Mouse (Mus musculus) cerebellum, postnatal 10 days (tissue): Measurements from ENCODE around the gene Dusp1.

Experiments
- DNase-seq, 2 experiments: peaks; one replicate each; pipeline ENCODE4 v3.0.0; 2021; ENCODE audit warnings: mixed read lengths in 2 of 2

The Dusp1 gene

DNA sequence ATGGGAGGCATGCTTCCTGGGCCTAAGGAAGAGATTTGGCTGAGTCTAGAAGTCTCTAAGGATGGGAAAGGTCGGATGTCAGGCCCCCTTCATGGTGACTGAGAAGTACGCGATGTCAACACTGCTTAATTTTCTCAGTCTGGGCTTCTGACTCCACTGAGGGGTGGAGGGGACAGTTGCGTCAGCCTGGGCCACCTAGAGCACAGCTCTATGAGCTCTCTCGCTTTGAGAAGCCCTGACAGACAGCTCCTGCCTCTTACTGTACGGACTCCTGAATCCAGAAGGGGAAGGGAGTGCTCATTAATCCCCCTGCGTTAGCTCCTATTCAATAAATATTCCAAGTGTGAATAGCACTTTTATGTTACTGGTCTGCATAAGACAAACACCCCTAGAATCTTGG is 103.9 kb downstream of the Dusp1 start:
- DNase-seq = no peak

- no peak for DNase-seq
These were observed 104.4 kb downstream of the Dusp1 start for GRCm38 (mm10) chr17:26457506-26457905.
